Mouse (Mus musculus): ENCODE data around the gene Cdyl.

DNA sequence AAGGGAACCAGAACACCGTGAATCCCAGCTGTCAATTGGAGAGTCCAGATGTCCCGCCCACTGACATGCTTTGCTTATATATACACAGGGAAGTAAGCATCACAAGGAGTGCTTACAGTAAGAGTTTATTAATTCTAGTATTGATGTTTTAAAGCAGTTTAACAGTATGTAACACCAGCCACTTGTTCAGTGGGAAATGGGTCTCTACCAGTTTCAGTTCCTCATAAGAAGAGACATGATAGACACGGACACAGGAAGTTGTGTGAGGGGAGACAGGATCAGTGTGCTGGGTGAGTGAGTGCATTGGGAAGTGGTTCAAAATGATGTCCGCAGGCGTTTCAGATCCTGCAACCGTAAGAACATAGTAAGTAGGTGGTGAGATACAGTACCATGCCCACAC, 123.9 kb downstream of the Cdyl start:
- no peak for TF ChIP-seq TAL1 (IDR thresholded peaks at IDR 0.05; ENCODE audit: low read length)
- no peak for TF ChIP-seq GATA1 (IDR thresholded peaks at IDR 0.05; ENCODE audit: low read length)

Measured in erythroblast, embryonic 14.5 days (primary cell).